Mouse (Mus musculus) bone marrow, adult 2 months (tissue): ENCODE results near the gene Zcchc24.

Experiments
- CTCF ChIP-seq: fragments of 200-500 bp; IDR thresholded peaks from 2 replicates; pipeline ENCODE4 v1.5.1; 2011; ENCODE audit warnings: low read length, control low read depth; ENCODE audit not compliant: control insufficient read depth, insufficient read depth
- POLR2A ChIP-seq: fragments of 200-500 bp; IDR thresholded peaks from 2 replicates; pipeline ENCODE4 v1.6.1; 2011; ENCODE audit warnings: low read depth, mild to moderate bottlenecking, control low read depth, low read length, borderline replicate concordance; ENCODE audit not compliant: control insufficient read depth

DNA sequence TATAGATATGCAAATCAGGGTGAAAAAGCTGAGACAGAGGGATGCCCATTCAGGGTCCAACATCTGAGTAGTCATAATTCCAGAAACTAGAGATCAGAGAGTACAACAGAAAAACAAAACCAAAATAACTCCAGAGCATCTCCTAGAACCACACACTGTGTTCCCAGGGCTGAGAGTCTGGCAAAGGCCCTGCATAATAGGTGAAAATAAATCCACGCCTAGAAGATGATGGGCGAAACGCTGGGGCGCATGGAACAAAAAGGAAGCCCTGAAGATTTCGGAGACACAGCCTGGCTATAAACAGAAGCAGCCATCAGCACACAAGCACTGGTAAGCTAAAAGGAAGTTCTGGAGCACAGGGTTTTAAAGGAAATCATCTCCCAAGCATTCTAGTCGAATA, 26.2 kb upstream of the Zcchc24 start:
- no peak for TF ChIP-seq CTCF
- no peak for TF ChIP-seq POLR2A
